Mouse (Mus musculus): ENCODE measurements at regions not wholly inside any gene's neighbourhood (a gene's known extent, or its start where the extent isn't known, plus 50 kb on each side); places are given as distances from the start of the nearest gene placed in this dataset.

GRCm38 (mm10) chr6:52421771-52422170, 108.5 kb downstream of the Evx1 start:
- no peak for TF ChIP-seq CTCF (IDR thresholded peaks at IDR 0.05; ENCODE audit: borderline replicate concordance, extremely low read depth, insufficient read depth, insufficient read length)
- TF ChIP-seq POLR2A (IDR thresholded peaks at IDR 0.05; ENCODE audit: borderline replicate concordance, extremely low read depth, insufficient read depth, insufficient read length, poor library complexity, severe bottlenecking), result no peak
